Mouse (Mus musculus) limb, embryonic 13.5 days (tissue): ENCODE data around the gene Lrrc8a. TPM values are rescaled to one million over a fixed set of nuclear protein-coding genes. Genes with fewer than 3 reads are reported as not detected.
A peak's percentile ranks its signal among the peaks of the same experiment; 100 is the strongest.

Source experiments
- ATAC-seq: fragments of 200-750 bp; cut with Nextera tagmentation; 2 replicates; pipeline ENCODE4 v1.8.0; 2017; ENCODE audit warnings: low read depth, moderate number of reproducible peaks, moderate TSS enrichment; ENCODE audit not compliant: low FRiP score
- H3K27ac ChIP-seq: fragments of 300-500 bp; sonication (generic); 2 replicates; pipeline ENCODE4 v1.5.1; 2015; ENCODE audit warnings: inconsistent platforms, mild to moderate bottlenecking, moderate library complexity
- H3K27me3 ChIP-seq: fragments of 300-500 bp; sonication (generic); 2 replicates; pipeline ENCODE4 v1.6.1; 2015; ENCODE audit warnings: mild to moderate bottlenecking, inconsistent platforms
- H3K36me3 ChIP-seq: fragments of 300-500 bp; sonication (generic); 2 replicates; pipeline ENCODE4 v1.6.1; 2015; ENCODE audit warnings: inconsistent platforms, mild to moderate bottlenecking, moderate library complexity
- H3K4me1 ChIP-seq: fragments of 300-500 bp; sonication (generic); 2 replicates; pipeline ENCODE4 v1.6.1; 2015; ENCODE audit warnings: inconsistent platforms
- H3K4me2 ChIP-seq: fragments of 300-500 bp; sonication (generic); replicated peaks from 2 replicates; pipeline ENCODE4 v1.6.1; 2015; ENCODE audit warnings: inconsistent platforms, mild to moderate bottlenecking, moderate library complexity
- H3K4me3 ChIP-seq: fragments of 300-500 bp; sonication (generic); 2 replicates; pipeline ENCODE4 v1.5.1; 2015; ENCODE audit warnings: moderate library complexity, mild to moderate bottlenecking, inconsistent platforms
- H3K9ac ChIP-seq: fragments of 300-500 bp; sonication (generic); 2 replicates; pipeline ENCODE4 v1.6.1; 2015; ENCODE audit warnings: mild to moderate bottlenecking, inconsistent platforms
- H3K9me3 ChIP-seq: fragments of 300-500 bp; sonication (generic); 2 replicates; pipeline ENCODE4 v1.6.1; 2016; ENCODE audit warnings: inconsistent platforms
- WGBS: fragments of 180-500 bp; shearing (Covaris S2); methylation state at CpG from one replicate; pipeline ENCODE4 v1.1.7; 2015; 5-methylcytosine and 5-hydroxymethylcytosine counted together
- polyA plus RNA-seq: library from polyadenylated mRNA; unstranded; fragments of >200 nt; fragmentation: Nextera tagmentation; extraction: Ambion mirVana; gene quantifications from 2 replicates; pipeline ENCODE4 v1.2.1, GENCODE M21; 2015

Gene Lrrc8a
- polyA plus RNA-seq, result 49.1 and 51.6 TPM in 2 replicates

GRCm38 (mm10) chr2:30237199-30237880, at the start of gene Lrrc8a:
Lrrc8a (plus strand) TSS chr2:30237715.
- H3K9me3 ChIP-seq, result no peaks in the 10 kb centered on the region; the same call in 1 of the 2 replicates
- H3K4me2 ChIP-seq, result peak within 1 kb of the TSS; percentile 86
- no peaks in the 10 kb centered on the region for H3K27me3 ChIP-seq
- peak within 1 kb of the TSS; percentile 92 for H3K9ac ChIP-seq
- WGBS, result under 1% methylated on average over 67 of the region's 67 CpGs
- peak; percentile 97 for ATAC-seq
- peak within 1 kb of the TSS; percentile 89 for H3K27ac ChIP-seq
- H3K4me3 ChIP-seq, result peak within 1 kb of the TSS; percentile 89
- H3K4me1 ChIP-seq, result peaks cover 30% of the 10 kb centered on the region
- peaks cover 26% of the 10 kb centered on the region for H3K36me3 ChIP-seq

DNA sequence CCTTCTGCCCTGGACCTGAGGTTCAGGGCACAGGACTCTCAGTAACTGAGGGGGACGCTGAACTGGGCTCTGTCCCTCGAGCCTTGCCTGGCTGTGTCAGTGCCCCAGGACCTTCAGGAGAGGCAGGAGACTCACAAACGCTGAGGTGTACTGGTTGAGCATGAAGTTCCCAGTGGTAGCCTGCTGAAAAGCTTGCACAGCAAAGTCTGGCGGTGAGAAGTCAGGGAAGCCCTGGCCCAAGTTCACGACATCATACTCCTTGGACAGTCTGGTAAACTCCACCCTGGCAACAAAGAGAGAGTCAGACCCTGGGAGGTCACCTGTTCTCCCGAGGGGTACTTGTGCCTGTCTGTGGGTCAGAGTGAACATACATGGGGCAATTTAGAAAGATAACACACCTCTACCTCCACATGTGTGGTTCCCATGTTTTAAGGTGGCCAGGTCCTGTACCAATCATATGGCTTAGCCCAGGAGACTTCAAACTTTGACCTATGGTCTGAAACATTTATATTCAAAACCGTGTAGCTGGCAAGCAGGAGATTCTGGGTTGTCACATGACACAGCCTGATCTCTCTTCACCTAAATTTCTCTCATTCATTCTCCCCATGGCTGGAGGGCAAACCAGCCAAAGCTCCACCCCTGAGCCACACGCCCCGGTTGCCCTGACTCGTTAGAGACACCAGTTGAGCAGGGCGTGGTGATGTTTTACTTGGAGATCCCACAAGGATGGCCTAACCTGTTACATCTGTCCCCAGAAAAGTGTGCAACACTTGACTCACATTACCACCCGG, 45.5 kb upstream of the Lrrc8a start:
- no peak overlapping the region for H3K4me3 ChIP-seq
- no peak overlapping the region for H3K9ac ChIP-seq
- 85% methylated on average over 12 of the region's 12 CpGs for WGBS
- H3K27me3 ChIP-seq, result no peaks in the 10 kb centered on the region
- H3K4me2 ChIP-seq, result no peak overlapping the region
- no peaks in the 10 kb centered on the region for H3K4me1 ChIP-seq
- 0 out of 2 replicates have a peak, but pooled peaks cover 4% of the 10 kb centered on the region for H3K36me3 ChIP-seq
- H3K27ac ChIP-seq, result no peak overlapping the region
- ATAC-seq, result no peak
- no peaks in the 10 kb centered on the region for H3K9me3 ChIP-seq

- no peaks in the 10 kb centered on the region for H3K27me3 ChIP-seq
- no peak overlapping the region for H3K9ac ChIP-seq
- no peaks in the 10 kb centered on the region for H3K4me1 ChIP-seq
- 0 out of 2 replicates have a peak, but pooled peaks cover 3% of the 10 kb centered on the region for H3K36me3 ChIP-seq
- no peak for ATAC-seq
- 85% methylated on average over 3 of the region's 3 CpGs for WGBS
- H3K27ac ChIP-seq, result no peak overlapping the region
- no peak overlapping the region for H3K4me2 ChIP-seq
- no peaks in the 10 kb centered on the region for H3K9me3 ChIP-seq
- no peak overlapping the region for H3K4me3 ChIP-seq
Observed at GRCm38 (mm10) chr2:30194656-30195055, 42.9 kb upstream of the Lrrc8a start.

GRCm38 (mm10) chr2:30198021-30198420, 39.5 kb upstream of the Lrrc8a start:
- WGBS, result 57% methylated on average over 4 of the region's 4 CpGs
- no peak overlapping the region for H3K9ac ChIP-seq
- H3K27me3 ChIP-seq, result no peaks in the 10 kb centered on the region
- H3K27ac ChIP-seq, result no peak overlapping the region
- H3K36me3 ChIP-seq, result no peaks in the 10 kb centered on the region
- ATAC-seq, result no peak
- H3K4me1 ChIP-seq, result no peaks in the 10 kb centered on the region
- no peak overlapping the region for H3K4me3 ChIP-seq
- H3K9me3 ChIP-seq, result no peaks in the 10 kb centered on the region
- H3K4me2 ChIP-seq, result no peak overlapping the region

GRCm38 (mm10) chr2:30199984-30200383, 37.5 kb upstream of the Lrrc8a start:
- no peaks in the 10 kb centered on the region for H3K36me3 ChIP-seq
- peaks cover 6% of the 10 kb centered on the region for H3K4me1 ChIP-seq
- 37% methylated on average over 1 of the region's 1 CpGs for WGBS
- H3K27me3 ChIP-seq, result no peaks in the 10 kb centered on the region
- ATAC-seq, result no peak
- no peak overlapping the region for H3K4me2 ChIP-seq
- H3K9me3 ChIP-seq, result no peaks in the 10 kb centered on the region
- no peak overlapping the region for H3K9ac ChIP-seq
- H3K4me3 ChIP-seq, result no peak overlapping the region
- no peak overlapping the region for H3K27ac ChIP-seq

DNA sequence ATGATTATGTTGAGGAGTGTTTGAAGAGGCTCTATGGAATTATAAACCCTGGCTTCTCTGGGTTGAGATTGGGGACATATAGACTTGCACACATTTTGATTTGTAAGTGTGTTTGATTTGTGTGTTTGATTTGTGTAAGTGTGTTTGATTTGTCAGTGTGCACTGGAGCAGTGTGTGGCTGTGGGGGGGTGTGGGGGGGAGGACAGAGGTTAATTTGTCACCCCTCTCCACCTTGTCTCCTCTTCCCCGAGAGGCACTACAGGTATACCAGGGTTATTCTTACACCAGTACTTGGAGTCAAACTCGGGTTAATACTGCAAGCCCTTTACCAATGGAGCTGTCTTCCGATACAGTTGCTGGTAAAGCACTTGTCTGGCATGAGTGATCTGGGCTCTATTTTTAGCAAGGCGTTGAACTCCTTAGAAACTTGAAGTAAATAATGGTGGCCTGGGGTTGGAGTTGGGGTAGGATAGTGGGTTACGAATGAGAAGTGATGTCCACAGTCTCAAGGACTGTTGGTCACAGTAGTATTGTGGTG, 37.1 kb upstream of the Lrrc8a start:
- no peak for ATAC-seq
- H3K9me3 ChIP-seq, result no peaks in the 10 kb centered on the region
- no peak overlapping the region for H3K27ac ChIP-seq
- 82% methylated on average over 5 of the region's 5 CpGs for WGBS
- H3K9ac ChIP-seq, result no peak overlapping the region
- no peaks in the 10 kb centered on the region for H3K27me3 ChIP-seq
- H3K4me1 ChIP-seq, result peaks cover 7% of the 10 kb centered on the region
- no peaks in the 10 kb centered on the region for H3K36me3 ChIP-seq
- H3K4me2 ChIP-seq, result no peak overlapping the region
- no peak overlapping the region for H3K4me3 ChIP-seq

DNA sequence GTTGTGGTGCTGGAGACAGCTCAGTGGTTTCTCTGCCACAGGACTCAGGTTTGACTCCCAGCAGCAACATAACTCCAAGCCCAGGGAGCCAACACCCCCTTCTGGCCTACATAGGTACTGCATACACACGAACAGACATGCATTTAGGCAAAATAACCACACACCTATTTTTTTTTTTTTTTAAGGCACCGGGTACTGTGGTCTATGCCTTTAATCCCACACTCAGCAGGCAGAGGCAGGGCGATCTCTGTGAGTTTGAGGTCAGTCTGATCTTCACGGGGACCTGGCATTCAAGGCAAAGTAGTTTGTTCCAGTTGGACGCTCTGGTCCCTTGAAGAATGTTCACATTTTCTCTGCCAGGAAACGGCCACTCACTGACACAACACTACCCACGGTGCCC, 34.1 kb upstream of the Lrrc8a start:
- H3K9ac ChIP-seq, result no peak overlapping the region
- 79% methylated on average over 7 of the region's 7 CpGs for WGBS
- no peak overlapping the region for H3K4me3 ChIP-seq
- H3K9me3 ChIP-seq, result no peaks in the 10 kb centered on the region
- ATAC-seq, result no peak
- no peak overlapping the region for H3K27ac ChIP-seq
- peaks cover 13% of the 10 kb centered on the region for H3K4me1 ChIP-seq
- H3K27me3 ChIP-seq, result no peaks in the 10 kb centered on the region
- no peaks in the 10 kb centered on the region for H3K36me3 ChIP-seq
- no peak overlapping the region for H3K4me2 ChIP-seq

- peaks cover 13% of the 10 kb centered on the region for H3K4me1 ChIP-seq
- H3K9me3 ChIP-seq, result no peaks in the 10 kb centered on the region
- H3K9ac ChIP-seq, result peak overlapping the region; percentile 72
- no peaks in the 10 kb centered on the region for H3K27me3 ChIP-seq
- H3K4me2 ChIP-seq, result peak overlapping the region; percentile 77
- peak overlapping the region; percentile 58; the same call in 1 of the 2 replicates for H3K27ac ChIP-seq
- peak overlapping the region; percentile 61 for H3K4me3 ChIP-seq
- 2% methylated on average over 13 of the region's 13 CpGs for WGBS
- H3K36me3 ChIP-seq, result no peaks in the 10 kb centered on the region
- ATAC-seq, result 0 out of 2 replicates have a peak, but pooled peaks have one; percentile 38
Observed at GRCm38 (mm10) chr2:30205255-30205628, 32.3 kb upstream of the Lrrc8a start.

- H3K4me1 ChIP-seq, result peaks cover 13% of the 10 kb centered on the region
- WGBS, result under 1% methylated on average over 44 of the region's 44 CpGs
- no peaks in the 10 kb centered on the region for H3K27me3 ChIP-seq
- peak within 1 kb of the TSS; percentile 72 for H3K9ac ChIP-seq
- H3K4me2 ChIP-seq, result peak within 1 kb of the TSS; percentile 77
- peak; percentile 94 for ATAC-seq
- no peaks in the 10 kb centered on the region for H3K36me3 ChIP-seq
- no peaks in the 10 kb centered on the region for H3K9me3 ChIP-seq
- peak within 1 kb of the TSS; percentile 61 for H3K4me3 ChIP-seq
- H3K27ac ChIP-seq, result peak within 1 kb of the TSS; percentile 58; the same call in 1 of the 2 replicates
Observed at GRCm38 (mm10) chr2:30205629-30206357, 31.7 kb upstream of the Lrrc8a start, which contains the start of gene Kyat1. Kyat1 (minus strand) TSS chr2:30205847.

GRCm38 (mm10) chr2:30207401-30207800, 30.1 kb upstream of the Lrrc8a start:
- Histone ChIP-seq H3K27ac (no peak overlapping the region), H3K9me3 (no peaks in the 10 kb centered on the region), H3K4me1 (peaks cover 13% of the 10 kb centered on the region), H3K36me3 (no peaks in the 10 kb centered on the region), H3K4me2 (no peak overlapping the region), H3K4me3 (no peak overlapping the region), H3K27me3 (no peaks in the 10 kb centered on the region), H3K9ac (no peak overlapping the region)
- 81% methylated on average over 4 of the region's 4 CpGs for WGBS
- no peak for ATAC-seq

GRCm38 (mm10) chr2:30207886-30208285, 29.6 kb upstream of the Lrrc8a start:
- Histone ChIP-seq H3K4me1 (peaks cover 13% of the 10 kb centered on the region), H3K4me2 (no peak overlapping the region), H3K9ac (no peak overlapping the region), H3K9me3 (no peaks in the 10 kb centered on the region), H3K4me3 (no peak overlapping the region), H3K27ac (no peak overlapping the region), H3K36me3 (no peaks in the 10 kb centered on the region), H3K27me3 (no peaks in the 10 kb centered on the region)
- WGBS, result 77% methylated on average over 5 of the region's 5 CpGs
- ATAC-seq, result no peak
